Mouse (Mus musculus): ENCODE measurements at regions not wholly inside any gene's neighbourhood (a gene's known extent, or its start where the extent isn't known, plus 50 kb on each side); places are given as distances from the start of the nearest gene placed in this dataset.

DNA sequence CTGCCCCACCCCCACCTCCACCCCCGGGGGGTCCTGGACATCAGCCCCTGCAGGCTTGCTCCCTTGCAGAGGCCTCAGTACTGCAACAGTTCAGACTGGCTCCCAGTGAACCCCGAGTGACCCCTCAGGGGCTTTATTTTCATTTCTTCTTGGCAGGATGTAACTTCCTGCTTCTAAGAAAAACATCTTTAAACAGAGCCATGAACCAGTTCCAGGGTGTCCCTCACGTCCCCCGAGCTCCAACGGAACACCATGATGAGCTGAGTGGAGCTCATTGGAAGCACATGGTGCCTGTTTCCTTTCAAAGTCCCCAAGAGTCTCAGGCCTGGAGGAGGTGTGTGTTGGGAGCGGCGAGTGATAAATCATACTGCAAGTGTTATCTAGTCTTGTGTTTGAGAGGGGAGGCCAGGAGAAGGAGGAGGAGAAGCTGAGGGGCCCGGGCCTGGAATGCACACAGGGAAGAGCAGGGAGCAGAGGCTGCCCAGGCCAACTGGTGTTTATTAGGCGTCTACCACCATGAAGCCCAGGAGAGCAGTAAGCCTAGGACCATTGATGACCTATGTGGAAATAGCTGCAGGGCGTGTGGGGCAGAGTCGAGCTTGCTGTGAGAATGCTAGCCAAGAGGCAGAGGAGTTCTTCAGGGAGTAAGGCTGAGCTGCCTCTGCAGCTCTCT is 114.7 kb upstream of the Gdf10 start:
- no peak for TF ChIP-seq CTCF (IDR thresholded peaks at IDR 0.05; ENCODE audit: low read depth, low read length)
- TF ChIP-seq GATA1 (IDR thresholded peaks at IDR 0.05; ENCODE audit: borderline replicate concordance, low read length), result no peak

All from G1E (cell line).